Mouse (Mus musculus) brain, embryonic 14.5 days (tissue): Measurements from ENCODE around the gene Vpreb3.

Source experiments
- CTCF ChIP-seq: fragments of 200-500 bp; IDR thresholded peaks from 2 replicates; pipeline ENCODE4 v1.5.1; 2012; ENCODE audit warnings: inconsistent platforms, mild to moderate bottlenecking, moderate library complexity, borderline replicate concordance; ENCODE audit not compliant: insufficient read depth, insufficient read length; ENCODE audit errors: extremely low read depth
- POLR2A ChIP-seq: fragments of 200-500 bp; IDR thresholded peaks from 2 replicates; pipeline ENCODE4 v1.6.1; 2012; ENCODE audit warnings: mild to moderate bottlenecking, inconsistent platforms, borderline replicate concordance; ENCODE audit not compliant: poor library complexity, insufficient read depth, insufficient read length, severe bottlenecking; ENCODE audit errors: extremely low read depth

DNA sequence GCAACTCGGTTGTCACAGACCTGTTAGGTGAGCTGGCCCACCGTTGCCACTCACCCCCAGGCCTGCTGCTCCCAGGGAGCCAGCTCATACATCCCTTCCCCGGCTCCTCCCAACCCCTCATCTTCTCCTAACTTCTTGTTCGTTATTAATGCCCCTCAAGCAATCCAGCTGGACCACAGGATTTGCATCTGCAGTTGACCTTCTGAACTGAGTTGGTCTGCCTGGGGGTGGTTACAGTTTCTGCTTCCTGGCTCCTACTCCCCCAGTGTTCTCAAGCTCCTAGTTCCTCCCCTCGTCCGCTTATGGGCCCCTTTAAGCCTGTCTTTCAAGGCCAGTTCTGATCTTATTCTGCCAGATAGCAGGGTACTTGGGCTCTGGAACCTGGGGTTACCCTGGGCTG lies 48.3 kb upstream of the Vpreb3 start:
- TF ChIP-seq CTCF (no peak), POLR2A (no peak)
